In the genomic region with DNA sequence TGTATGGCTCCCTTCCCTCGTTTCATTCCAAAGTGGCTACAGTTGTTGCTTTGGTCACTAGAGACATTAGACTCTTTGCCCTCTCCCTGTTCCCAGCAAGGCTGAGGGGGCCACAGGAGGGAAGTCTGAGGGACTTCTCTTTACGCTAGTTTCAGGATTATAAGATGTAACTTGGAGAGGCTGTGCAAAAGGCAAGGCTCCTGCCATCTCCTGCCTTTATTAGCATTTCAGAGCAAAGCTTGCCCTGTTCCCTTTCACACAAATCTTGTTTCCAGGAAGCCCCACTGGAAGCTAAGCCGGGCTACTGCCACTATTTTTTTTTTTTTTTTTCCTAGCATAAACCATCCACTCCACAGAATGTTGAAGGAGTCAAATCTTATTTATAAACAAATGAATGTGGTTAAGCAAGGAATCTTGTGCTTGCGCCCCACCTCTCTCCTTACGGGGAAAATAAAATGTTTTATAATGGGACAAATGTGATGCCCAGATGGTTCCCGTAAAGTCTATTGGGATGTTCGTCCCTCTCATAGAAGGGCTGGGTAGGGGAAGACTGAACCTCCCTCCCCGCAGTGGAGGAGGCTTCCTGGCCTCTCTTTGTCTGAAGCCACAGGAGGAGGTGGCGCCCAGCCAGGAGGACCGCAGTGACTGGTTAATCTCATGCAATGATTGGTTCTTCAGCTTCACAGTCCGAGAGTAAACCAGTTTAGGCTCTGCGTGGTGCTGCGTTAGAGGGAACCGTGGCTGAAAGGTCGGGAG, we compare ENCODE assay signal across 8 mouse cellular contexts.
A peak's percentile ranks its signal among the peaks of the same experiment; 100 is the strongest.
DNase-seq lines count a peak whose midpoint lies in the region; ATAC-seq and TF ChIP-seq lines count a peak whose summit lies in the region.

No protein-coding gene starts in this region.

- intact Hi-C loops in gastrocnemius, postnatal 36 days (cut with DNase I), result no loop called here

- WGBS in hindbrain, postnatal 0 days, result 5% methylated on average over 15 of the region's 15 CpGs

- H3K27ac ChIP-seq in layer of hippocampus, adult 2 months, result peak overlapping the region; percentile 67; the same call in 1 of the 2 replicates
- peak overlapping the region; percentile 78 for H3K27ac ChIP-seq in hindbrain, postnatal 0 days

- peak overlapping the region; percentile 51 for H3K4me2 ChIP-seq in hindbrain, postnatal 0 days (ENCODE audit: low read depth, low read length)

- DNase-seq in layer of hippocampus, adult 2 months (ENCODE audit: low spot score in 2 of 2), result no peak
- DNase-seq in layer of hippocampus, adult 18-20 months (ENCODE audit: low spot score in 2 of 2), result no peak
- peak; percentile 57 to 58 for DNase-seq in gastrocnemius, postnatal 36 days
- peak; percentile 89 for DNase-seq in hindbrain, postnatal 0 days (ENCODE audit: low spot score)
- peak; percentile 38 for DNase-seq in liver
- DNase-seq in neural tube, embryonic 10.5 days (ENCODE audit: extremely low spot score, low spot score), result peak; percentile 44
- DNase-seq in thymus, postnatal 25 days, result no peak

- H3K27me3 ChIP-seq in hindbrain, postnatal 0 days (ENCODE audit: insufficient read depth, low read length), result no peaks in the 10 kb centered on the region

- no peaks in the 10 kb centered on the region for H3K9me3 ChIP-seq in hindbrain, postnatal 0 days (ENCODE audit: low read length)

- H3K4me1 ChIP-seq in hindbrain, postnatal 0 days (ENCODE audit: insufficient read depth, low read length), result peaks cover 32% of the 10 kb centered on the region

- no peak for TF ChIP-seq CTCF in layer of hippocampus, adult 2 months (conservative IDR thresholded peaks at IDR 0.05)
- TF ChIP-seq CTCF in hindbrain, postnatal 0 days (IDR thresholded peaks at IDR 0.05; ENCODE audit: low read depth), result no peak

- peak; percentile 57 for ATAC-seq in common myeloid progenitor, adult 5-6 weeks (replicated peaks; ENCODE audit: low read depth, poor library complexity, severe bottlenecking)
- peak; percentile 86 for ATAC-seq in hindbrain, postnatal 0 days

- no peaks in the 10 kb centered on the region for H3K36me3 ChIP-seq in hindbrain, postnatal 0 days (ENCODE audit: insufficient read depth, low read length)

- H3K9ac ChIP-seq in hindbrain, postnatal 0 days (replicated peaks; ENCODE audit: low read length), result peak overlapping the region; percentile 23; the same call in 1 of the 2 replicates

- peak overlapping the region; percentile 27 for H3K4me3 ChIP-seq in layer of hippocampus, adult 2 months
- 0 out of 2 replicates have a peak overlapping the region, but pooled peaks have one; percentile 7 for H3K4me3 ChIP-seq in hindbrain, postnatal 0 days (ENCODE audit: low read length)

Comparison
In these comparisons a context has a peak if more than half of its experiments do, and no peak if none do; other contexts are left out.
1. DNase-seq: peak in gastrocnemius, postnatal 36 days (2 of 2), hindbrain, postnatal 0 days (single experiment), liver (single experiment) and neural tube, embryonic 10.5 days (single experiment); none in layer of hippocampus, adult 2 months (0 of 2), layer of hippocampus, adult 18-20 months (0 of 2) and thymus, postnatal 25 days (single experiment).